Mouse (Mus musculus): ENCODE measurements at regions not wholly inside any gene's neighbourhood (a gene's known extent, or its start where the extent isn't known, plus 50 kb on each side); places are given as distances from the start of the nearest gene placed in this dataset.
"Not testable (repeated sequence)": the region's sequence is repeated elsewhere in the genome, so short reads cannot be mapped to it uniquely, and the experiment has no call there.

DNA sequence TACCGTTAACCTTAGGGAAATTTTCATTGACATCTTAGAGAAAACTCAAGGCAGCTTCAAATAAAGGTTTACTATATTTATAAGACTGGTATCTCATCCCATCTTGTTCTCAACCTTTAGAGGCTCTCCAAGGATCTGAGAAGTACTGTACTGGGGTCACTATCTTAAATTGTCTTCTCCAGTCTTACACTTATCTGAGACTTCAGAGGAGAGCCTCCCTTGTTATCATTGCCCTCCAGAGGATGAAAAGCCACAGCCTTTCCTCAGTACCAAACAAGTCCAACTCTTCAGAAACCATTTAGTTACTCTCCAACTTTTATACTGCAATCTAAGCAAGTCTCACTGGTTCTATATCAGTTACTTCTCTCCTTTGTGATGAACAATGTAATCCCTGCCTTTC lies 376.3 kb downstream of the Fbxo8 start:
- DNase-seq (ENCODE audit: low read depth, low spot score): no peak

DNA sequence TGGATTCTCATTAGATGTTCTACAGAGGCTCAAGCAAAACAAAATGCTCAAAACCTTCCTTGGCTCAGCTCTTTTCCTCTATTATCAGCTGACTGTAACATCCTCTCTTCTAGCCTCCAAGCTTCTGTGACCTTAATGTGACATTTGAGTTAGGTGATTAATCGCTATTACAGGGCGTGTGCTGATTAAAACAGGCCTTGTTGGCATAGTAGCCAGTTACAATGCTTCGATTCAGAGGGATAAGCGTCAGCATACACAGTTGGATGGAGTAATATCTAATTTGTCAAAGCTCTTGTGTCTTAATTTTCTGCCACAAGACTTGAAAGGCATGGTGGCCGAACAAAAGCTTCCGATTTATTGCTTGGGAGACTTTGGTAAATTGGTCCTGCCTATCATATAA lies 378.2 kb downstream of the Fbxo8 start:
- DNase-seq (ENCODE audit: low read depth, low spot score): no peak

DNA sequence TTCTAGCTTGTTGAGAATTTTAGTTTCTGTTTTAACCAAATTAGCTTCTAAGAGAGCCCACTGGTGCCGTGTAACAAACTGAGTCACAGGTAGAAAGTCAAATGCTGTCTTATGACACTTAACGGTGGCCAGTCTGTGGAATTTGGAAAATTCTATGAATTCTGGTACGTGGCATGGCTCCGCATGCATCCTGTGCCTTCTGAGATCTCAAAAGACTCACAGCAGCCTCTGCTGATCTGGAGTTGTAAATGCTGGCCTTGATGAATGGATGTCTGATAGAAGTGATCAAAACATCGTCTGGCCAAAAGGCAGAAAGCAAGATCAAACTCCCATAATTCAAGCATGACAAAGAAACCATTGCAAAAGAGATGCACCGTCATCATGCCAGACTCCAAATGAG lies 381.5 kb downstream of the Fbxo8 start:
- no peak for DNase-seq (ENCODE audit: low read depth, low spot score)

DNA sequence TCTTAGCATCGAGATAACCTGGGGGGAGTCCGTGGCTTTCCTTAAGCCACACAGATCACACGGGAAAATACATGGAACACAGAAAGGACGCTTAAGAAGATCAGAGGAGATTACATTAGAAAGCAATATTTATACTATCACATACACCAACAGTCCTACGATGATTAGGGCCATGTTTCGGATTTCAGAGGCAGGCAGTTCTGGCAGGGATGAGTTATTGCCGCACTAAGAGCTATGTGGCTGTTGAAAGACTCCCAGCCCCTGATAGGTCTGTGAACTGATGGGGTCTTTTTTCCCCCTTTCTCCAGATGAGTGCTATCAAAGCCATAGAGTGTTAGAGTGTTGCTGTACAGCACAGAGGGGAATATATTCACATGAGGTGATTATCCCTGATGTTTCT lies 358.6 kb upstream of the Hand2 start:
- DNase-seq (ENCODE audit: low read depth, low spot score): no peak

DNA sequence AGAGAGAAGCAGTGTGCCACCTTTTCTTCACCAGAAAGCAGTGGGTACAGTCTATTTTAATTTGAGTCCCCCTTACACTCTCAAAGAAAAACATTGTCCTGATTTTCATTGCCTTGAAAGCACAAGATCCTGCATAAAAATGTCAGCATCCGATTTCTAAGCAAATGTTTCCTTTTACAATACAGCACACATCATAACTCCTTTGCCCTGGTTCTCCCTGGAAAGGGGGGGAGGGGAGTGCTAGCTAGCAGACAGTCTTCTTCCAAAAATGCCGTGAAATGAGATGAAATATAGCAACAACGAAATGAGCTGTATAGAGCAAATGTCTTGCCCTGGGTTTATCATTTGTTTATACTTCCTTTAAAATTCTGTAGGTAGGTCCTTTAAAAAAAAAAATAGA lies 350.5 kb upstream of the Hand2 start:
- no peak for DNase-seq (ENCODE audit: low read depth, low spot score)

DNA sequence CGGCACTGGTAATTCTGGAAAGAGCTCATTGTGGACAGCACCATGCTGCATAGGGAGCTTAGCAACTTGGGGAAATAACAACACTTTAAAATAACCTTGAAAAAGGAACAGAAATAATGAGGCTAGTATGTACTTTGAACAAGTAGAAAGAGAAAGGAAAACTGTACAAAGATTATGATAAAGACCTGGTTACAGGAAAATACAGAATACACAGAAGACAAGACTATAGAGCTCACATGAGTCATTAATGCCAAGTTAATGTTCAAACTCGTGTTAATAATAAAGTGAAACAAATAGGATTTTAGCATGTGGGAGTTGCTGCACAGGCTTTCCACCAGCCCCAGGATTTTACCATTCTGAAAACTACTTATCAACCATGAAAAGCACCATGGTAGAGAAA lies 341.8 kb upstream of the Hand2 start:
- no peak for DNase-seq (ENCODE audit: low read depth, low spot score)

DNA sequence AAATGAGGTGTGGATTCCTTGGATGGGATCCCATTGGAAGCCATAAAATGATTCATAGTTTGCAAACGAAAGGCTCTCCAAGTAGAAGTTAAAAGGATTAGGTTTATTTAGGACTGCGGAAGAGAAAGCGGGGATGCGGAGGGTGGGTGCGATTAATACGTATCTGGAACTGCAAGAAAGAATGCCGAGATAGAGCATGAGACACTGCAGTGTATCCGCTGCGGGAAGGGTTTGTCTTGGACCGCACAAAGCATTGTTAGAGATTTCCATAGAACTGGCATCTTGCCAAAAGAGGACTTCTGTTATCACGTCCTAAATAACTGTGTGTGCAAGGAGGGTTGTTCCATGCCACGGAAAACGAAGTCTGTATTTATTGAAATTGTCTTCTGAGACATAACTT lies 341.4 kb upstream of the Hand2 start:
- no peak for DNase-seq (ENCODE audit: low read depth, low spot score)

DNA sequence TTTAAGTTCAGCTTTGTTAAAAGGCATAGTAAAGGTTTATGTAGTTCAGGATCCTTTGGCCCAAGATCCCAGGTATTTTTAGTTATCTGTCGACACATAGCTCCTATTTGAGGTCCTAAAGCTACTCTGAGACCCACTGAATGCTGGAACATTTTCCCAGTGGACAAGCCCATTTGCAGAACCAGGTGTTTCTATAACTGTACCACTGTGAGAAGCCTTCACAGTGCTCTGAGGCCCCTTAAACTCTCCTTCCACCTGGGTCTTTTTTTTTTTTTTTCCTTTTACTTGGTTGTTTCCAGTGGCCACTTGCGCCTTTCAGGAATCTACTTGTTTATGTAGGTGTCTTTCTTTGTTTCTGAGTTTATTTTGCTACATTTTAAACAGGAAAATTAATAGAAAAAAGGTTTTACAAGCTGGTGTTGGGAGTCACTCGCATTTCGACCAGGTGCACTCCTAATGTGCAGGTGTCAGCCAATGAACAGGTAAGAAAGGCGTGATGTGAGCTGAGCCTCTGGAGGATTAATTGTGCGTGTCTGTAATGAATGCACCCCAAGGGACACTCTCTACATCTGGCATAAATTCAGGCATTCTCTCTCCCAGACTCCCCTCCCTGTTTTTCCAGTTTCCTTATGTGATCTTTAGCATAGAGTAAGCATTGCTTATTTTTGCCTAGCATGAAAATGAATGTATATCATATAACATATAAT lies 310.3 kb upstream of the Hand2 start:
- DNase-seq (ENCODE audit: low read depth, low spot score): no peak

DNA sequence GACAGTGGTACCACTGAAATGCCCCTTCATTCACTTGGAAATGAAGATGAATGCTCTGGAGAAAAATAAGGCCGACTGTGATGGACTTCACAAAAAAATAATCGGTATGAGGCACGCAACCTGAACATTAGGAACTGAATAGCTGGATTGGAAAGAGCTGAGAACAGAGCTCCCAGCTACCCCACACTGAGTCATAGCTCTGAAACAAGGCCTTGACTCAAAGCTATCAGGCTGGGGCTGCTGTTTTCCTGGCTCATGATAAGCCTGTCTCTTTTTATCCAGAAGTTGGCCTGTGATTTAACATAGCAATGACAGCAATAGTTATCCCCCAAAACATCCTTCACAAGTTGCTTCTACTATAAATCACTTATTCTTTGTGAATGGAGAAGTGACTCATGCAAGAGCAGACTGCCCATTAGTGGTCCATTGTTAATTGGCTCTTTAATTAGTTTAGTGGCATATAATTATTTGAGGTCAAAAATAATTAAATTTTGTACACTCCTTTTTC lies 306.9 kb upstream of the Hand2 start:
- DNase-seq (ENCODE audit: low read depth, low spot score): no peak

DNA sequence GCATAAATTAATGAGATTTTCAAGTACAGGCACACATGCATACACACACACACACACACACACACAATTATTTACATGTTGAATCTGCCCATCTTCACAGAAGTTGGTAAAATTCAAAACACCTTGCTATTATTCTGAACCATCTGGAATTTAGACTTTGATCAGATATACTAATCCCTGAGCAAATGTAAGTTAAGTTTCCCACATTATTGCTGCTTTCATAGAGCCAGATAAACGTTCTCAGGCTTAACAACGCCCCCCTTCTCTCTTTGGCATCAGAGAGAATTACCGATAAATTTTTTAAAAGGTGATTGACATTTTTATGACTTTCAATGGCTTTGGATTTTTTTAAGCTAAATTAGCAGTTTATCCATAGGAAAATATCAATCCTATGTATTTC lies 304.5 kb upstream of the Hand2 start:
- no peak for DNase-seq (ENCODE audit: low read depth, low spot score)

DNA sequence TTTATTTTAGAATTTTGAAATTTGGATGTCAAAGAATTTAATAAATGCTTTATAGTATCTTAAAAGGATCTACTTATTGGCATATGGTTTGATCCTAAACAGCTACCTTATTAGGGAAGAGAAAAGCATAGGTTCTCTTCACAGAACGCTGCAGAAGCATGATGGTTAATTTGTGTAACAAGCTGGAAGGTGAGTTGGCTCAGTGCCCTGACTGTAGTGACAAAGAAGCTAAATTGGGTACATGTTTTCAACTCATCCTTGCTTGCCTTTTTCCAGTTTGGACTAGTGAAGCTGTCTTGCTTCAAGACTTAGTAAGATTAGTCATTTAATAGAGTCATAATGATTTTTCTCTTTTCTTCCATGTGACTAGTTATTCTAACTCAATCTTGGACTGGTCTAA lies 292.7 kb upstream of the Hand2 start:
- not testable (repeated sequence) for DNase-seq (ENCODE audit: low read depth, low spot score)

DNA sequence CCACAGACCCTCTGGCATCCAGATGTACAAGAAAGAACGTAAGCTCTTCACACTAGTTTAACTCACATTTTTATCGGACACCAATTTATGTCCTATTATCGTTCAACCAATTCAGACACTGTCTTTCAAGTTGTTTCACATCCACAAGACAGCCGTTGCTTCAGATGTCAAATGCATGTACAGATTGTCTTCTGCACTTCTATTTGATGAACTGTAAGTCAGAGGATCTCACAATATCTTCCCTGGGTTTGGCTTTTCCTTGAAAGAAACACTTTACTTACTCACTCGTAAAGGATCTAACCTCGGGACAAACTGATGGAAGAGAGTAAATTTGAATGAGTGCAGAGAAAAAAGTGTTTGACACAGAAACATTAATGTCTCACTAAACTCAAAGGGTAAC lies 272.3 kb upstream of the Hand2 start:
- DNase-seq (ENCODE audit: low read depth, low spot score): no peak

DNA sequence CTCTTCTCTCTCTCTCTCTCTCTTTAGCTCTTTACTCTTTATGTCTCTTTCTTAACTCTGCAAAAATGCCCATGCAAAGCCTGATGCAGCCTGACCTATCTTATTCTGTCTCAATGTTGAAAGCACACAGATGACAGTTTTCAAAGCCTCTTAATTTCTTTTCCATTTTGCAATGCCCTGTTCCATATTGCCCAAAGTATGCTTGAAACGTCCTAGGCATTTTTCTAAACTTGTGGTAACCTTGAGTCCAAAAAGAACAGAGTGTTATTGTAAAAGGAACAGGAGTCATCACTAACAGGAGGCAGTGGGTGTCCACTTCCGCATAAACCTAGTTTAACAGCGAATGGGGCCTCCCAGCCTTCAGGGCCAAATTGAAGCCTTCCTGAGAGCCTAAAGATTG lies 271.9 kb upstream of the Hand2 start:
- no peak for DNase-seq (ENCODE audit: low read depth, low spot score)

DNA sequence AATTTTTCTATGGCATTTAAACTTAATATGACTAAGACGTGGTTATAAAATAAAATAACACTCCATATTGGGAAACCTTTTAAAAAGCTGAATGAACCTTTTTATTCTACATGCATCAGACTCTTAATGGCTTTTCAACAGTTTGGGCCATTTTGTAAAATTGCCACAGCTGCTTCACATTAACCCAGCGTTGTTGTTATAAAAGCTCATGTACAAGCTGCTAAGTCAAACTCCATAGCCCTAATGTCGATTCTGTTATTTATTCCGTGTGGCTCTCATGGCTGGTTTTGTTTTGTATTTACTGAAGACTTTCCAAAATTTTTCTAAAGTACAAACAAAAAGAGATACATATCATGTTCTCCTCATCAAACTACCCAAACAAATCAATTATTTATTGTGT lies 268.1 kb upstream of the Hand2 start:
- no peak for DNase-seq (ENCODE audit: low read depth, low spot score)

DNA sequence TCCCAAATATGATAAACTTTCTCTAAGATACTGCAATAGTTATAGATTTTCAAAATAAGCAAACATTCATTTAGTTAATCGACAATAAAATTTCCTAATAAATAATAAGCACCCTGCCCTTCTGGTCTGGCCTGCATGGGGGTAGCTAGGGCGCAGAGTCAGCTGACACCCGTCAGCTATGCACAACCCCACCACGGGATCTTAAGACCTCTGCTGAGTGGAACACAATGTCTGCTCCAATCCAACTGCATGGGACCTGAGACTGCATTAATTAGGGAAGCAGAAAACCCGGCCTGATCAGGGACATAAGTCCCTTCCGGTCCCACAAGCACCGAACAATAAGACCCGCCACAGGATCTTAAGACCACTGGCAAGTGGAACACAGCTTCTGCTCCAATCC lies 243.8 kb upstream of the Hand2 start:
- DNase-seq (ENCODE audit: low read depth, low spot score): no peak

DNA sequence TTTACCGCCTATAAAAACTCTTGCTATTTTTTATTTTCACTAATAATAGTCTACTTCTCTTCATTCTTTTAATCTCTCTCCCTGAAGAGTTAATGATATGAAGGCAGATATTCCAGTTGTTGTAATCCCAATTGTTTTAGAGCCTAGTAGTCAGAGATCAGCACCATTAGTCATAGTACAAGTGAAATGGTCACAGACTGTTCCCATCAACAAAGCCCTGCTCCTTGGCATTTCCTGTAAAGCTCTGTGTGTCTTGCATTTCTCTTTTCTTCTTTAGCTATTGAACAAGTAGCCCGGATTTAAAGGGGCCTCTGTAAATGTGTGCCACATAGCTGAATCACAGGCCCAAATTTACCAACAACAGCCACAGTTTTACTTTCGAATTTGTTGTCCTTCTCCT lies 234.0 kb upstream of the Hand2 start:
- DNase-seq (ENCODE audit: low read depth, low spot score): no peak

DNA sequence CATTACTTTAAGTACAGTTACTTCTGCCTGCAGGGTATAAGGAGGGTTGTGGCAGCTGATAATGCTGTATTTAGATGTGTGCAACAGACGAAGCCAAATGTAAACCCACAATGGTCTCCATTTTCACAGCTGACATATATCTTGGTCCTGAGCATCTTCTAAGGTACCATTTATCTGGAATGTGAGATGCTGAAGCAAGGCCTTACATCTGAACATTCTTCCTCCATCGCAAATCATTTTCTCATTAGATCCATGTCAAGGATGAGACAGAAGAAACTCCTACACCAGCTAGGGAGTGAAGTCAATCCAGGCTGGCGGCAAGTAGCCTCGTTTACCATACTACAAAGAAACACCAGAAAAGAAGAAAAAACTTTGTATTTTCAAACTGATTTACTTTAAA lies 228.4 kb upstream of the Hand2 start:
- no peak for DNase-seq (ENCODE audit: low read depth, low spot score)

DNA sequence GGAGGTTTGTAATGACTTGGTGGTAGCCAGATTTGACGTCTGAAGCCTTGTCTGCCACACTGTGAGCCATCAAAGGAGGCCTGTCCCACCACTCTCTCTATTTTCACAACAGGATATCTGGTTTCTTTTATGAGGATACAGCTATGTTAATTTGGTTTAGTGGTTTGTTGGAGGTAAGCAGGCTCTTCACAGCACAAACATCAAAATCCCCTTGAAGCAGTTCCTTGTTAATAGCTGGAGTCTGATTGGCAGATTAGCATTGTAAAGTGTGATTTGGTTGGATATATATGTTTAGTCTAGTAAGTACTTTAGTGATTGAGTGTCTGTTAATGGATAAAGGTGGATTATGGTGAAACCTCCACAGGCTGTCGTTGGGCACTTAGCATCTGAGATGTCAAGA lies 225.6 kb upstream of the Hand2 start:
- no peak for DNase-seq (ENCODE audit: low read depth, low spot score)

DNA sequence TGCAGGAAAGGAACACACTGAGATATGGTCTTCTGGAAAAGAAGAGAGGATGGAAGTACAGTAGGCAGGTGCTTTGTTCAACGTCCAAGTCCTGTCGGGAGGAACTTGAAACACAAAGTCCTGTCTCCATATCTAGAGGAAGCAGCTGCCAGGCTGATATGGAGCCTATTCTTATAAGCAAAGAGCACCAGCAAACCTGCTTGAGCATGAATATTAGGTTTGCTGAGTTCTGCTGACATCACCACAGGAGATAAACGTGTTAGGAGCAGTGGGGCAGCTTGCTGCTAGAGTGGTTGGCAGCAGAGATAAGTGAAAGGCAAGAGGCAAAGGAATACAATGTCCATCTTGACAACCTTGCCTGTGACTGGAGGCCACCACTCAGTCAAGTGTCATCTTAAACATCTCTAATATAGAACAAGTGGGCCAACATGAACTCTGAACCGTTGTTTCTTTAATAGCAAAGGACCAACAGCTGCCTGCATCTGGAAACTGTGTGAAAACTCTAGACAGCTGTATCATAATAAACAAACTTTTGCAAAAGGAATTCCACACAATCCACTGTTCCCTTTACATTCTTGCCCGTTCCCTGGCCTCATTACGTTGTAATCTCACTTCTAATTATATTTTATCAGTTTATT lies 209.9 kb upstream of the Hand2 start:
- DNase-seq (ENCODE audit: low read depth, low spot score): not testable (repeated sequence)

DNA sequence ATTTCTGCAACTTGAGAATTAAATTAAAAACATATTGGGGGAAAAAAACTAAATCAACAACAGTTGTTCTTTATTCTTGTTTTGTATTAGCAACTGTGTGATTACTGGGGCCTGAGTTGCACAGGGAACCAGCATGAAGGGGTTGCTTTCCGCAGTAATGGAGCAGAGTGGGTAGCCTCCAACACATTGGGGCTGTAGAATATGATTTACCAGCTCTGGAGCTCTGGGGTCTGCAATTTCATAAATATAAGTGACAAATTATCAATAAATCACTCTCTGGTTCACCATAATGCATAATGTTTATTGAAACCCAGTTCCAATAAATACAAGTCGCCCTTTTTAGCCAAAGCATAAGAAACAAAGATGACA lies 209.4 kb upstream of the Hand2 start:
- no peak for DNase-seq (ENCODE audit: low read depth, low spot score)

DNA sequence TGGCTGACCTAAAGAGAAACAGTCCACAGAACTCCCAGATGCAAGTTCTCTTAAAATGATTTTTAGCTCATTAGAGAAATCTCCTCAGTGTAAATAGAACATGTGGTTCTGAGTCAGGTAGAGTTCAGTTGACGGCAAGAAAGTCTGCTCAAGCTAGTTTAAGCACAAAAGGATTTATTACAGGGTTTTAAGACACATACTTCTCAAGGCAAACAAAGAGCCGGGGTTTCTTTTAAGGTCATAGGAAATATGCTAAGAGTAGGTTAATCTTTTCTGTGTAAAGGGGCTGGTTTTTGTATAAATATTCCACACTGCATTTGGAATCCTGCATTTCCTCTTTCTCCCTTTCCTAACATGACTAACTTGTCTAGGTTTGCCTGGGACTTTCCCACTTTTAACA lies 206.9 kb upstream of the Hand2 start:
- DNase-seq (ENCODE audit: low read depth, low spot score): no peak

DNA sequence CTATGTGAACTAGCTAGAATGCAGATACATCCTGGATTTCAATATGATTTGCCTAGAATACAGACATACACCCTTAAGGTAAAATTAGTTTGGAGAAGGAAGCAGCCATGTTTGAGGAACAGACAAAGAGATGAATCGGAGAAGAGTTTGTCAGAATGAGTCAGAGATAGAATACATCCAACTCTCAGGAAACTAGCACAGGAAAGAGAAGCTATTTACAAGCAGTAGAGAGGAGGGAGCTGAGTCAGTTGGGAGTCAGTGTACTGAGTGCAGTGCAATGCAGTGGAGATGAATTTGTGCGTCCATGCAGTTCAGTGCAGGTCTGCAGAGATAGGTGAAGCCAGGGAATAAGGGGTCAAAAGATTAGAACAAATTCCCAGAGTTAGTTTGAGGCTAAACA lies 205.5 kb upstream of the Hand2 start:
- DNase-seq (ENCODE audit: low read depth, low spot score): no peak

DNA sequence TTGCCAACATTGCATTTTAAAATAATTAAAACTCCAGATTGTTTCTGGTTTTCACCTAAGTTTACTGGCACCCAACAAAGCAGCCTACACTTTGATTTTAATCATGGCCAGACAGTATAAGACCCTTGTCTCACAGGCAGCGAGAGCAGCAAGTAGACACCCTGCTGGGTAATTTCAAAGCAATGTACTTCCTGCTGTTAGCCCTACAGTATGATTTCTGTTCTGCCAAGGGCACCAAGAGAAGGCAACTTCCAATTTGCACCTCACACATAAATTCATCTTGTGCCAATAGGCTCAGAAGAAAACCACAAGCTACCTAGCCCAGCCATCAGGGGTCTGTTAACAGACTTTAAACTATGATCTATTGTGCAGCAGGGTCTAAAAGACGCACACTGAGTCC lies 186.7 kb upstream of the Hand2 start:
- DNase-seq (ENCODE audit: low read depth, low spot score): no peak

DNA sequence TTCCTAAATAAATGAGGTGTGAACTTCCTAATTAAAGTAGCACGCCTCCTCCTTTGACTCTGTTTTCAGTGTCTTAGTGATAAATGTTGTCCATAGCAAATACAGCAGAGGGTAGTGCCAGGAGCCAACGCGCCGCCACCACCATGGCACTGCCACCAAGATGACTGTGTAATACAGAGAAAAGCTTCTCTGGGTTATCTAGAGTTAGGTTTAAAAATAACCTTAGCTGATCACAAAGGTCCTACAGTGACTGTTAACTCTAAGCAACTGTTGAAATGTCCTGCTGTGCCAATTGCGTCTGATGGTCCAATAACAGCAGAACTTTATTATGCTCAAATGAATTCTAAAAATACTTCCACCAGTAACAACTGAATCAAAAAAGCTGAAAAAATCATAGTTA lies 186.1 kb upstream of the Hand2 start:
- DNase-seq (ENCODE audit: low read depth, low spot score): no peak
